Mouse (Mus musculus): Measurements from ENCODE around the gene Olfr1436.
"Not testable (repeated sequence)": the region's sequence is repeated elsewhere in the genome, so short reads cannot be mapped to it uniquely, and the experiment has no call there.

Olfr1436 gene

GRCm38 (mm10) chr19:12299030-12299429, at the start of gene Olfr1436:
TSS of gene Olfr1436 (minus strand) at chr19:12299130.
- DNase-seq, result not testable (repeated sequence)

- no peak for DNase-seq
These were observed 36.9 kb upstream of the Olfr1436 start, which contains the start of gene Olfr1438-ps1 for GRCm38 (mm10) chr19:12335810-12336209. TSS of gene Olfr1438-ps1 (minus strand) at chr19:12335910.

GRCm38 (mm10) chr19:12325001-12325400, 26.1 kb upstream of the Olfr1436 start, which contains the start of gene Olfr1437:
TSS of gene Olfr1437 (minus strand) at chr19:12325101.
- no peak for DNase-seq

GRCm38 (mm10) chr19:12292979-12293378, 6.0 kb downstream of the Olfr1436 start:
- DNase-seq, result no peak

GRCm38 (mm10) chr19:12279554-12279953, 19.4 kb downstream of the Olfr1436 start, which contains the start of gene Olfr1434:
TSS of gene Olfr1434 (plus strand) at chr19:12279854.
- no peak for DNase-seq

GRCm38 (mm10) chr19:12260732-12261131, 38.2 kb downstream of the Olfr1436 start, which contains the start of gene Olfr235:
TSS of gene Olfr235 (plus strand) at chr19:12261032.
- no peak for DNase-seq
